Mouse (Mus musculus) forebrain, embryonic 14.5 days (tissue): ENCODE results near the gene Rad52. TPM values are rescaled to one million over a fixed set of nuclear protein-coding genes. Genes with fewer than 3 reads are reported as not detected.

Source experiments
- polyA plus RNA-seq: library from polyadenylated mRNA; unstranded; fragments of >200 nt; fragmentation: Nextera tagmentation; extraction: Ambion mirVana; gene quantifications from 2 replicates; pipeline ENCODE4 v1.2.1, GENCODE M21; 2014

Rad52 gene
- polyA plus RNA-seq, 1 experiment from 2014 or later: 22.4 TPM

Other genes with a start within 250 kb of the Rad52 start
- 28.1 and 37.7 TPM in 2 replicates for gene Erc1, start 54.5 kb upstream of the Rad52 start, polyA plus RNA-seq
- 37.9 and 38.0 TPM in 2 replicates for gene Wnk1, start 136.0 kb downstream of the Rad52 start, polyA plus RNA-seq
- not detected in 2 replicates for gene Ninj2, start 190.7 kb downstream of the Rad52 start, polyA plus RNA-seq